Mouse (Mus musculus): ENCODE measurements around the gene Kcnq1. TPM values are rescaled to one million over a fixed set of nuclear protein-coding genes. Genes with fewer than 3 reads are reported as not detected.

Kcnq1 gene
- polyA plus RNA-seq, 1 experiment from 2014 or later, result 6.5 TPM

DNA sequence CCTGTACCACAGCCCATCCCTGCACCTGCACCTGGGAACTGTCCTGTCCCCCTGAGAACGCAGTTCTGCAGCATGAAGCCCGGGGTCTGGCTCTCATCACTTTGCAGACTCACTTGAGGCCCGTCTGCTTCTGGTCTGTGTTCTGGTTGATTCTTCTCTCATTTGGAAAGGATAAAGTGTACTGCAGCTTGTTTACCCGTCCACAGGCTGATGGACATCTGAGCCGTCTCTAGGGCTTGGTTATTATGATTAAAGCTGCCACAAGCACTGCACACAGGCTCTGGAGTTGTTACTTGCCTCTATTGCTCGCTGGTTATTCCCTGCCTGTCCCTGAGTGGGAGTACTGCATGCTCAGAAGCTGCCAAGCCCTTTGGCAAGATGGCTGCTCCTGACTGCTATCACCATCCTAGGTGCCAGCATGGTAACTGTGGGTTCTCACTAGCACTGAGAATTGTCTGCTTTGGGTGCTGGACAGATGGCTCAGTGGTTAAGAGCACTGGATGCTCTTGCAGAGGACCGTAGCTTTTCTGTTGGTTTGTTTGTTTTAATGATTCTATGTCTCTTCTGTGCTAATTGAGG, 59.6 kb downstream of the Kcnq1 start:
- no peaks in the 10 kb centered on the region for H3K27me3 ChIP-seq
- H3K4me1 ChIP-seq, result no peaks in the 10 kb centered on the region
- H3K4me2 ChIP-seq, result no peak overlapping the region
- no peak overlapping the region for H3K4me3 ChIP-seq (replicated peaks)
- WGBS, result 63% methylated on average over 7 of the region's 7 CpGs
- H3K36me3 ChIP-seq, result no peaks in the 10 kb centered on the region
- H3K9me3 ChIP-seq (replicated peaks), result no peaks in the 10 kb centered on the region
- no peak overlapping the region for H3K27ac ChIP-seq
- no peak overlapping the region for H3K9ac ChIP-seq
- ATAC-seq (replicated peaks; ENCODE audit: low FRiP score), result no peak

- Histone ChIP-seq H3K9ac (no peak overlapping the region), H3K36me3 (no peaks in the 10 kb centered on the region), H3K27me3 (no peaks in the 10 kb centered on the region), H3K4me3 (replicated peaks) (no peak overlapping the region), H3K4me2 (no peak overlapping the region), H3K9me3 (replicated peaks) (no peaks in the 10 kb centered on the region), H3K27ac (no peak overlapping the region), H3K4me1 (no peaks in the 10 kb centered on the region)
- ATAC-seq (replicated peaks; ENCODE audit: low FRiP score), result no peak
- 69% methylated on average over 3 of the region's 3 CpGs for WGBS
Measured at GRCm38 (mm10) chr7:143167275-143167674, 61.1 kb downstream of the Kcnq1 start.

DNA sequence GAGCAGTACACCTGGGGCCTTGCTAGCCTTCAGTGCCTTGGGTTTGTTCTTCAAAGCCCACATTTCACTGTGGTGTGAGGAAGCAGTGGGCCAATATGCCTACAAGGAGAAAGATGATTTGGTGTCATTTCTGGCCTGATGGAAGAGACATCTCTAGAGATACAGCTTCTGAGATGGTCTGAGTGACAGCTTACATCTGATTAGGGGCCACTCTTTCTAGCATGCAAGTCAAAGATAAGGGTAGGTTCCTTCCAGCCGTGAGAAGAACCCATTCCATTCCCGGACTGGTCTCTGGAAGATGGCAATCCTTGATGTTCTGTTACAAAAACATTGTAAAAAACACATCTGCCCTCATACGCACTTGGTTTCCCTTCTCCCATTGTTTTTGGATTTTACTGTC, 63.2 kb downstream of the Kcnq1 start:
- 74% methylated on average over 3 of the region's 3 CpGs for WGBS

GRCm38 (mm10) chr7:143172914-143173547, 66.9 kb downstream of the Kcnq1 start:
- Histone ChIP-seq H3K27ac (no peak overlapping the region), H3K27me3 (no peaks in the 10 kb centered on the region), H3K4me1 (no peaks in the 10 kb centered on the region), H3K4me3 (replicated peaks) (no peak overlapping the region), H3K9me3 (replicated peaks) (no peaks in the 10 kb centered on the region), H3K36me3 (no peaks in the 10 kb centered on the region), H3K4me2 (no peak overlapping the region), H3K9ac (no peak overlapping the region)
- ATAC-seq (replicated peaks; ENCODE audit: low FRiP score), result no peak
- whole genome bisulfite sequencing, result 52% methylated on average over 5 of the region's 5 CpGs

More for the DNA sequence above, 63.2 kb downstream of the Kcnq1 start:
- no peak overlapping the region for H3K9ac ChIP-seq
- no peaks in the 10 kb centered on the region for H3K27me3 ChIP-seq
- H3K9me3 ChIP-seq (replicated peaks), result no peaks in the 10 kb centered on the region
- H3K4me3 ChIP-seq (replicated peaks), result no peak overlapping the region
- no peak for ATAC-seq (replicated peaks; ENCODE audit: low FRiP score)
- no peak overlapping the region for H3K27ac ChIP-seq
- no peaks in the 10 kb centered on the region for H3K36me3 ChIP-seq
- no peaks in the 10 kb centered on the region for H3K4me1 ChIP-seq
- no peak overlapping the region for H3K4me2 ChIP-seq

DNA sequence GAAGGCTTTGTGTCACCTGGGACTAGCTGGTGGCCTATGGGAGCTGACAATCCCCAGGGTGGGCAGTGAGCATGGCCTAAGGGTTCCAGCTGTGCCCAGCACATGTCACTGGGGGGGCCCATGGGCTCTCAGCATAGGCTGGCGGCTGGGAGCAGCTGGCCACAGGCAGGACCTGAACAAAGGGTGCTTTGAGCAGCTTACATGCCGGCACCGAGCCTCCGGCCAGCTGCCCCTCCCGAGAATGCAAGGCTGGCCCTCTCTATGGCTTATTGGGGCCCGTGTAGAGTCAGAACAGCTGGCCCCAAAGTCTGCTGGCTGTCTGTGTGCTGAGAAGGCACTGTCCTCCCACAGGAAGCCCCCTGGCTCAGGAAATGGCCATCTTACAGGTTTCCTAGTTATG, 68.5 kb downstream of the Kcnq1 start:
- Histone ChIP-seq H3K27me3 (no peaks in the 10 kb centered on the region), H3K4me2 (no peak overlapping the region), H3K9ac (no peak overlapping the region), H3K4me3 (replicated peaks) (no peak overlapping the region), H3K36me3 (no peaks in the 10 kb centered on the region), H3K9me3 (replicated peaks) (no peaks in the 10 kb centered on the region), H3K27ac (no peak overlapping the region), H3K4me1 (no peaks in the 10 kb centered on the region)
- no peak for ATAC-seq (replicated peaks; ENCODE audit: low FRiP score)
- 68% methylated on average over 6 of the region's 6 CpGs for WGBS

DNA sequence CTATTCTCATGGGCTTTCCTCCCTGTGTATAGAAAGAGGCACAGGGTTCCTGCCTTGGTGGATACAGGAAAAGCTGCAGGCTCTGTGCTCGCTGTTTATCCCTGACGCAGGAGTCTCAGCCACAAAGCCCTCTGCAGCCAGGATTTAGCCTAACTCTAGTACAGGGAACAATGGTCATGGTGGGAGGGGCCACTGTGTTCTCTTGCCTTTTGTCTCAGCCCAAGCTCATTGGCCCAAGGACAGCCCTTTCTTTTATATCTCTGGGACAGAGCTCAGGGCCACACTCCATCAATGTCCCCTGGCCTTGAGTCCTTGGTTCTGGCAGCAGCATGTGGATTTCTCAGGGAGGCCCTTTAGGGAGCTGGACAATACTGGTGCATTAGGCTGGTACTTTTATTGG, 72.7 kb downstream of the Kcnq1 start:
- 88% methylated on average over 2 of the region's 2 CpGs for WGBS
- 0 out of 2 replicates have a peak overlapping the region, but pooled peaks have one; percentile 3 for H3K27ac ChIP-seq
- no peaks in the 10 kb centered on the region for H3K36me3 ChIP-seq

DNA sequence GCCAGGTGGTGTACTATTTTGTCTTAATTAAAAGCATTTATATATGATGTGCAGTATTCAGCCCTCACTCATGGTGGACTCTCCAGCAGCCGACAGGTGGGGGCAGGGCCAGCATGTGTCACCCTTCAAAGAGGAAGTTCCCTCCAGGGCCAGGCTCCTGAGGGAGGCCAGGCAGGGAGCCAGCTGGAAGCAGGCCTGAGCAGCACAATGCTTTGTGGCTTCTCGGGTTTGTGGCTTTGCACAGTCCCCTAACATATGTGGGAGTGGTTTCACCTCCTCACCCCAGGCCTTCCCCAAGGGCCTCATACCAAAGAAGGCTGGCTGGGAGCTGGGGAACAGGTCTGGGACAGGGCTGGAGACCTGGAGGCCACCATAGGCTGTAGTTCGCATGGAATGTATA, 74.6 kb downstream of the Kcnq1 start:
- Histone ChIP-seq H3K9me3 (replicated peaks) (no peaks in the 10 kb centered on the region), H3K4me2 (no peak overlapping the region), H3K4me1 (peaks cover 14% of the 10 kb centered on the region), H3K36me3 (no peaks in the 10 kb centered on the region), H3K27ac (0 out of 2 replicates have a peak overlapping the region, but pooled peaks have one; percentile 18), H3K9ac (no peak overlapping the region), H3K27me3 (no peaks in the 10 kb centered on the region), H3K4me3 (replicated peaks) (no peak overlapping the region)
- WGBS, result 32% methylated on average over 3 of the region's 3 CpGs
- ATAC-seq (replicated peaks; ENCODE audit: low FRiP score), result peak; percentile 64

More for the DNA sequence above, 72.7 kb downstream of the Kcnq1 start:
- Histone ChIP-seq H3K4me3 (replicated peaks) (no peak overlapping the region), H3K27me3 (no peaks in the 10 kb centered on the region), H3K9ac (no peak overlapping the region), H3K9me3 (replicated peaks) (no peaks in the 10 kb centered on the region), H3K4me2 (no peak overlapping the region), H3K4me1 (peaks cover 14% of the 10 kb centered on the region)
- ATAC-seq (replicated peaks; ENCODE audit: low FRiP score), result no peak

DNA sequence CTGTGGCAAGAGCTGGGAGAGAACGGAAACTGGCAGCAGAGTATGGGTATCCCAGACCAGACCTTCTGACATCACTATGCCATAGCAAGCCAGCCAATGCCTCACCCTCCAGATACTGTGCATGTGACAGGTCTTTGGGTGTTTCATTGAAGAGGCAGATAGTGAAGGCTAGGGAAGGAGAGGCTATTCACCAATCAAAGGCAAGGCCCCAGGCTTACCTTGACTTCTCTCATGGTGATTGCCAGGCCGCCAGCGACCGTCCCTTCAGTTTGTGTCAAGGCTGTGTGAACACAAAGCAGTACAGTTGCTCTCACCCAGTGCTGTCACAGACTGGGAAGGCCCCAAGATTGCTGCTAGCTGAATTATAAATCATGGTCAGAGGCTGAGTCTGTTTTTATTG, 75.1 kb downstream of the Kcnq1 start:
- no peak overlapping the region for H3K9ac ChIP-seq
- no peaks in the 10 kb centered on the region for H3K9me3 ChIP-seq (replicated peaks)
- no peak overlapping the region for H3K4me2 ChIP-seq
- H3K27ac ChIP-seq, result 0 out of 2 replicates have a peak overlapping the region, but pooled peaks have one; percentile 18
- peaks cover 14% of the 10 kb centered on the region for H3K4me1 ChIP-seq
- no peaks in the 10 kb centered on the region for H3K36me3 ChIP-seq
- WGBS, result 92% methylated on average over 4 of the region's 4 CpGs
- no peaks in the 10 kb centered on the region for H3K27me3 ChIP-seq
- no peak for ATAC-seq (replicated peaks; ENCODE audit: low FRiP score)
- no peak overlapping the region for H3K4me3 ChIP-seq (replicated peaks)

DNA sequence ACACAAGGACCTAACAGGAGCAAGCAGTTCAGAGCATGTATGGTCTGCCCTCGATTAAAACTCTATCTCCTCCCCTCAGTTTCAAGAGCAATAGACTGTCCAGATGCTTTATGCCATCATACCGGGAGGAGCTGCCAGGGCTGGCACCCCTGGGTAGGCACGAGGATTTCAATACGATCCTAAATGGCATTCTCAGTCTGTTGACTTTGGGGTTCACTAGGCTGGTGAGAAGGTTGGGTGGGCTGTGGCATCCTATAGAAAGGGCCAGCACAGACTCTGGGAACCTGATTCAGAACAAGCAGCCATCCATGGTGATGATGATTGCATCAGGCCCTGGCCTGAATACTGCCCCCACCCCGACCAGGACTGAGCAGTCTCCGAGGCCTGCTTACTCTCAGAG, 79.3 kb downstream of the Kcnq1 start:
- H3K4me1 ChIP-seq, result peaks cover 9% of the 10 kb centered on the region
- WGBS, result 79% methylated on average over 6 of the region's 6 CpGs

DNA sequence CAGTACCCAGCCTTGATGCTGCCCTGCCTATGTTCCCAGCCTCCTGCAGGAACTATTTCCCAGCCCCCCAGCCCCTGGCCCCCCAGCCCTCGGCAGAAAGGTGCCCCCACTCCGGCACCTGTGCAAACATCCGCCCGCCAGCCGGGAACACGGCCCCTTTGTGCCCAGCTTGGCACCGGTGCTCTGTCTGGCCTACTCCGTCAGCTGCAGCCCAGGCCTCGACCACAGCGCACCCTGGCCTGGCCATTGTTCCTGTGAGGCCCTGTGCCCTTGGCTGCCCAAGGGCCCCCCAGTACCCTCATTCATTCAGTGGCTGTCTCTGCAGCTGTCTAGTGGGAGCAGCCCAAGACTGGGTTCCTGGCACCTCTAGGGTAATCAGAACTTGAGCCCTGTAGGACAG, 80.2 kb downstream of the Kcnq1 start:
- 86% methylated on average over 10 of the region's 10 CpGs for WGBS
- H3K27me3 ChIP-seq, result no peaks in the 10 kb centered on the region
- no peak overlapping the region for H3K9ac ChIP-seq
- no peak overlapping the region for H3K4me3 ChIP-seq (replicated peaks)
- no peaks in the 10 kb centered on the region for H3K36me3 ChIP-seq
- ATAC-seq (replicated peaks; ENCODE audit: low FRiP score), result no peak
- no peaks in the 10 kb centered on the region for H3K9me3 ChIP-seq (replicated peaks)
- peaks cover under 1% of the 10 kb centered on the region for H3K4me1 ChIP-seq
- no peak overlapping the region for H3K27ac ChIP-seq
- H3K4me2 ChIP-seq, result no peak overlapping the region

More for the DNA sequence above, 79.3 kb downstream of the Kcnq1 start:
- no peak overlapping the region for H3K9ac ChIP-seq
- ATAC-seq (replicated peaks; ENCODE audit: low FRiP score), result no peak
- H3K9me3 ChIP-seq (replicated peaks), result no peaks in the 10 kb centered on the region
- H3K4me2 ChIP-seq, result no peak overlapping the region
- no peaks in the 10 kb centered on the region for H3K27me3 ChIP-seq
- no peaks in the 10 kb centered on the region for H3K36me3 ChIP-seq
- H3K4me3 ChIP-seq (replicated peaks), result no peak overlapping the region
- H3K27ac ChIP-seq, result no peak overlapping the region

- H3K9ac ChIP-seq, result no peak overlapping the region
- H3K4me1 ChIP-seq, result no peaks in the 10 kb centered on the region
- no peak overlapping the region for H3K4me3 ChIP-seq (replicated peaks)
- no peak overlapping the region for H3K4me2 ChIP-seq
- H3K27me3 ChIP-seq, result no peaks in the 10 kb centered on the region
- no peaks in the 10 kb centered on the region for H3K9me3 ChIP-seq (replicated peaks)
- no peaks in the 10 kb centered on the region for H3K36me3 ChIP-seq
- ATAC-seq (replicated peaks; ENCODE audit: low FRiP score), result no peak
- 92% methylated on average over 3 of the region's 3 CpGs for WGBS
- no peak overlapping the region for H3K27ac ChIP-seq
Measured at GRCm38 (mm10) chr7:143187181-143187580, 81.0 kb downstream of the Kcnq1 start.

DNA sequence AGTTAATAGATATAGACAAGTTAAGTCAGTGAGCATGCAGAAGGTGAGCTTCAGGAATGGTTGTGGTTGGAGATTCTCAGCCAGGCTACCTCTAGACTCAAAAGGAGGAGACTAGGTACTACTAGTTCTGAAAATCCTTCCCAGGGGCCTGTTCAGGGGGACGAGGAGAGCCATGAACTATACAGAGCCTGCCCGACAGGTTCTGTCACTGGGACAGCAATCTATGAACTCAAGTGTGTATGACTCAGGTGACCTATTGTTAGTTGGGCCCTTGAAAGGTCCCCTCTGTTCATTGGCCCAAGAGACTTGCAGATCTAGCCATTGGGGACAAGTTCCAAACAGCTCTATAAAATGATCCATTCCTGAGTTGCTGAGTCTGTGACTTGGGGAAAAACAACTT, 82.4 kb downstream of the Kcnq1 start:
- no peak overlapping the region for H3K27ac ChIP-seq
- WGBS, result 74% methylated on average over 2 of the region's 2 CpGs
- no peak overlapping the region for H3K4me3 ChIP-seq (replicated peaks)
- no peaks in the 10 kb centered on the region for H3K9me3 ChIP-seq (replicated peaks)
- no peak for ATAC-seq (replicated peaks; ENCODE audit: low FRiP score)
- no peaks in the 10 kb centered on the region for H3K27me3 ChIP-seq
- no peak overlapping the region for H3K4me2 ChIP-seq
- no peaks in the 10 kb centered on the region for H3K36me3 ChIP-seq
- no peaks in the 10 kb centered on the region for H3K4me1 ChIP-seq
- H3K9ac ChIP-seq, result no peak overlapping the region
